Mouse (Mus musculus) hindbrain, embryonic 14.5 days (tissue): ENCODE results near the gene Olfr411. TPM values are rescaled to one million over a fixed set of nuclear protein-coding genes. Genes with fewer than 3 reads are reported as not detected.
A peak's percentile ranks its signal among the peaks of the same experiment; 100 is the strongest.

ENCODE experiments used
- ATAC-seq: fragments of 200-750 bp; cut with Nextera tagmentation; 2 replicates; pipeline ENCODE4 v1.8.0; 2017; ENCODE audit warnings: moderate number of reproducible peaks, mild to moderate bottlenecking, moderate TSS enrichment, moderate library complexity; ENCODE audit not compliant: low FRiP score
- DNase-seq: peaks from one replicate; pipeline ENCODE4 v3.0.0-alpha.2; 2015; ENCODE audit warnings: low spot score
- H3K27ac ChIP-seq: fragments of 300-500 bp; sonication (generic); 2 replicates; pipeline ENCODE4 v1.5.1; 2014; ENCODE audit warnings: mild to moderate bottlenecking, moderate library complexity
- H3K27me3 ChIP-seq: fragments of 300-500 bp; sonication (generic); 2 replicates; pipeline ENCODE4 v1.6.1; 2014; ENCODE audit warnings: mild to moderate bottlenecking, low read length, mixed read lengths; ENCODE audit not compliant: control insufficient read depth, insufficient read depth
- H3K36me3 ChIP-seq: fragments of 300-500 bp; sonication (generic); replicated peaks from 2 replicates; pipeline ENCODE4 v1.6.1; 2014; ENCODE audit not compliant: control insufficient read depth, insufficient read depth
- H3K4me1 ChIP-seq: fragments of 300-500 bp; sonication (generic); replicated peaks from 2 replicates; pipeline ENCODE4 v1.6.1; 2014; ENCODE audit warnings: antibody characterized with exemption, low read length, mixed read lengths; ENCODE audit not compliant: control insufficient read depth, insufficient read depth
- H3K4me2 ChIP-seq: fragments of 300-500 bp; sonication (generic); replicated peaks from 2 replicates; pipeline ENCODE4 v1.6.1; 2014; ENCODE audit warnings: mild to moderate bottlenecking, moderate library complexity
- H3K4me3 ChIP-seq: fragments of 300-500 bp; sonication (generic); replicated peaks from 2 replicates; pipeline ENCODE4 v1.5.1; 2014; ENCODE audit warnings: mild to moderate bottlenecking, low read length
- H3K9ac ChIP-seq: fragments of 300-500 bp; sonication (generic); 2 replicates; pipeline ENCODE4 v1.6.1; 2014
- H3K9me3 ChIP-seq: fragments of 300-500 bp; sonication (generic); 2 replicates; pipeline ENCODE4 v1.6.1; 2016; ENCODE audit warnings: low read length; ENCODE audit not compliant: control insufficient read depth
- WGBS: fragments of 180-500 bp; shearing (Covaris S2); extraction: QIAGEN DNeasy Blood & Tissue Kit; methylation state at CpG from one replicate; pipeline ENCODE4 v1.1.7; 2014; 5-methylcytosine and 5-hydroxymethylcytosine counted together
- polyA plus RNA-seq: library from polyadenylated mRNA; unstranded; fragments of >200 nt; fragmentation: Nextera tagmentation; extraction: Ambion mirVana; gene quantifications from 2 replicates; pipeline ENCODE4 v1.2.1, GENCODE M21; 2014

Olfr411 gene
- polyA plus RNA-seq = not detected in 2 replicates

DNA sequence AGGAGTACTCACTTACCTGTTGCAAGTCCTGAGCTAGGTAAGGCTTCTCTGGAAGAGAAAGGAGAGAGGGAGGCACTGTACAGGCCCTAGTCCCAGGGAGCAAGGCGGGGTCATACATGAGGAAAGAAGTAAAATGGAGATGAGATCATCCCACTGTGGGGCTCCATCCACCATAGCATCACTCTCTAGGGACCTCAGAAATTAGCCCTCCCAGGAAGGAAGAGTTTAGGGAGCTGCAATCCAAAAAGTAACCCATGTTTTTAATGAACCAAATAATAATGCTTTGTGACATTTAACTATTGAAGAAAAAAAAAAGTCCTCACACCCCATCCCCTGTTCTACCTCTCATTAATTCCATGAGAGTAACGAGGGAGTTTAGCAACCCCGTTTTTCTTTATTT lies at the start of gene Olfr411:
TSS of gene Olfr411 (minus strand) at position 101 of the 400 bp plus-strand sequence.
- no peaks in the 10 kb centered on the region for H3K36me3 ChIP-seq
- no peak within 1 kb of the TSS for H3K4me2 ChIP-seq
- WGBS = 93% methylated on average over 3 of the region's 3 CpGs
- H3K4me3 ChIP-seq = no peak within 1 kb of the TSS
- H3K9ac ChIP-seq = no peak within 1 kb of the TSS
- DNase-seq (no peak), ATAC-seq (no peak)
- H3K27ac ChIP-seq = no peak within 1 kb of the TSS
- H3K4me1 ChIP-seq = no peaks in the 10 kb centered on the region
- H3K9me3 ChIP-seq = peaks cover 6% of the 10 kb centered on the region; the same call in 1 of the 2 replicates
- H3K27me3 ChIP-seq = no peaks in the 10 kb centered on the region

GRCm38 (mm10) chr11:74402126-74402525 lies 49.7 kb upstream of the Olfr411 start:
- no peak overlapping the region for H3K9ac ChIP-seq
- H3K9me3 ChIP-seq = no peaks in the 10 kb centered on the region
- H3K4me2 ChIP-seq = no peak overlapping the region
- no peak overlapping the region for H3K4me3 ChIP-seq
- DNase-seq (peak; percentile 45), ATAC-seq (no peak)
- H3K27me3 ChIP-seq = no peaks in the 10 kb centered on the region
- H3K36me3 ChIP-seq = peaks cover 6% of the 10 kb centered on the region; the same call in 1 of the 2 replicates
- no peaks in the 10 kb centered on the region for H3K4me1 ChIP-seq
- no peak overlapping the region for H3K27ac ChIP-seq
- WGBS = 54% methylated on average over 2 of the region's 2 CpGs

- no peak for ATAC-seq
- no peaks in the 10 kb centered on the region for H3K9me3 ChIP-seq
- no peak overlapping the region for H3K4me3 ChIP-seq
- DNase-seq = no peak
- 86% methylated on average over 18 of the region's 18 CpGs for WGBS
- no peak overlapping the region for H3K27ac ChIP-seq
- H3K4me2 ChIP-seq = no peak overlapping the region
- 0 out of 2 replicates have a peak, but pooled peaks cover 4% of the 10 kb centered on the region for H3K36me3 ChIP-seq
- H3K27me3 ChIP-seq = no peaks in the 10 kb centered on the region
- no peak overlapping the region for H3K9ac ChIP-seq
- no peaks in the 10 kb centered on the region for H3K4me1 ChIP-seq
These were observed 43.1 kb upstream of the Olfr411 start for GRCm38 (mm10) chr11:74395583-74395982.

- 37% methylated on average over 5 of the region's 5 CpGs for WGBS
- no peak overlapping the region for H3K4me2 ChIP-seq
- H3K4me1 ChIP-seq = no peaks in the 10 kb centered on the region
- no peak overlapping the region for H3K9ac ChIP-seq
- H3K9me3 ChIP-seq = no peaks in the 10 kb centered on the region
- DNase-seq = no peak
- no peak overlapping the region for H3K4me3 ChIP-seq
- H3K27me3 ChIP-seq = no peaks in the 10 kb centered on the region
- H3K27ac ChIP-seq = no peak overlapping the region
- H3K36me3 ChIP-seq = peaks cover 12% of the 10 kb centered on the region; the same call in 1 of the 2 replicates
- ATAC-seq = peak; percentile 75; the same call in 1 of the 2 replicates
These were observed 41.0 kb upstream of the Olfr411 start for GRCm38 (mm10) chr11:74393489-74393888.

GRCm38 (mm10) chr11:74392903-74393302 lies 40.5 kb upstream of the Olfr411 start:
- Histone ChIP-seq H3K36me3 (peaks cover 16% of the 10 kb centered on the region; the same call in 1 of the 2 replicates), H3K9ac (no peak overlapping the region), H3K9me3 (no peaks in the 10 kb centered on the region), H3K27me3 (no peaks in the 10 kb centered on the region), H3K4me3 (no peak overlapping the region), H3K4me1 (no peaks in the 10 kb centered on the region), H3K4me2 (no peak overlapping the region), H3K27ac (no peak overlapping the region)
- no peak for ATAC-seq
- no peak for DNase-seq
- 77% methylated on average over 6 of the region's 6 CpGs for WGBS

- Histone ChIP-seq H3K4me2 (no peak overlapping the region), H3K9me3 (no peaks in the 10 kb centered on the region), H3K4me3 (no peak overlapping the region), H3K4me1 (no peaks in the 10 kb centered on the region), H3K27me3 (no peaks in the 10 kb centered on the region), H3K27ac (no peak overlapping the region), H3K9ac (no peak overlapping the region), H3K36me3 (peaks cover 20% of the 10 kb centered on the region; the same call in 1 of the 2 replicates)
- DNase-seq (no peak), ATAC-seq (no peak)
- 89% methylated on average over 11 of the region's 11 CpGs for WGBS
These were observed 39.4 kb upstream of the Olfr411 start for GRCm38 (mm10) chr11:74391899-74392298.

DNA sequence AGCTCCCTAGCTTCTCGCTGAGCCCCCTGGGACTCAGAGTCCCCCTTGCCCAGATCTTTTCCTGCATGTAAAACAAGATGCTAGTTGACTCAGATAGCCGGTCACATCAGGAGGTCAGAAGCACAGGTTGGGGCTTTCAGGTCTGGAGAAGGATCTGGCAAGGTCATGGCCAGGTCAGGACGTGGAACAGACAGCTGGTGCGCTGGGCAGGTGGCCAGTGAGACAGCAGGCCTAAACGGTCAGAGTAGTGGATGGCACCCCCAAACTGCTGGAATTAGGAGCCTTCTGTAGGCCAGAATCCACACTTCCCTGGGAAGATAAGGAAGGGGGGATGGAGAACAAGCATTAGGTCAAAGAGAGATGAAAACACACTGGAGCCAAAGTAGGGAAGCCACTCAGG lies 34.8 kb upstream of the Olfr411 start:
- Histone ChIP-seq H3K9me3 (no peaks in the 10 kb centered on the region), H3K27me3 (no peaks in the 10 kb centered on the region), H3K4me1 (no peaks in the 10 kb centered on the region), H3K9ac (no peak overlapping the region), H3K36me3 (peaks cover 29% of the 10 kb centered on the region; the same call in 1 of the 2 replicates), H3K4me3 (no peak overlapping the region), H3K4me2 (no peak overlapping the region), H3K27ac (no peak overlapping the region)
- no peak for ATAC-seq
- DNase-seq = no peak
- WGBS = 86% methylated on average over 5 of the region's 5 CpGs

DNA sequence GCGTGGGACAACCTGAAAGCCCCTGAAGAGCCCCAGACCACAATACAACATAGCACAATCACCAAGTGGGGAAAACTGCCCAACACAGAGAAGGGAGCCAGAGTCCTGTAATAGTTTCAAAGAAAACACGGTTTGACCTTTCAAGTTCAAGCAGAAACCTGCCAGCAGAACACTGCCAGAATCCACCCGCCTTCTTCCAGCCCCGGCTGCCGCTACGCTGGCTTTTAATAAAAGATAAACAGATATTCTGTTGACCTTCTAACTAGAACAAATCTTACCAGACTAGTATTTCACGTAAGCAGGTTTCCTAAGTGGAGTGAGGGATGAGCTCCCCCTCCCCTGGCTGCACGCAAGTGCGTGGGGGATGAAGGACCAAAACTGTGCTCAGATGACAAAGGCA lies 33.2 kb upstream of the Olfr411 start:
- Histone ChIP-seq H3K36me3 (peaks cover 25% of the 10 kb centered on the region; the same call in 1 of the 2 replicates), H3K4me3 (no peak overlapping the region), H3K27me3 (no peaks in the 10 kb centered on the region), H3K4me1 (no peaks in the 10 kb centered on the region), H3K4me2 (no peak overlapping the region), H3K9me3 (no peaks in the 10 kb centered on the region), H3K9ac (no peak overlapping the region), H3K27ac (no peak overlapping the region)
- DNase-seq = no peak
- 85% methylated on average over 9 of the region's 9 CpGs for WGBS
- no peak for ATAC-seq

DNA sequence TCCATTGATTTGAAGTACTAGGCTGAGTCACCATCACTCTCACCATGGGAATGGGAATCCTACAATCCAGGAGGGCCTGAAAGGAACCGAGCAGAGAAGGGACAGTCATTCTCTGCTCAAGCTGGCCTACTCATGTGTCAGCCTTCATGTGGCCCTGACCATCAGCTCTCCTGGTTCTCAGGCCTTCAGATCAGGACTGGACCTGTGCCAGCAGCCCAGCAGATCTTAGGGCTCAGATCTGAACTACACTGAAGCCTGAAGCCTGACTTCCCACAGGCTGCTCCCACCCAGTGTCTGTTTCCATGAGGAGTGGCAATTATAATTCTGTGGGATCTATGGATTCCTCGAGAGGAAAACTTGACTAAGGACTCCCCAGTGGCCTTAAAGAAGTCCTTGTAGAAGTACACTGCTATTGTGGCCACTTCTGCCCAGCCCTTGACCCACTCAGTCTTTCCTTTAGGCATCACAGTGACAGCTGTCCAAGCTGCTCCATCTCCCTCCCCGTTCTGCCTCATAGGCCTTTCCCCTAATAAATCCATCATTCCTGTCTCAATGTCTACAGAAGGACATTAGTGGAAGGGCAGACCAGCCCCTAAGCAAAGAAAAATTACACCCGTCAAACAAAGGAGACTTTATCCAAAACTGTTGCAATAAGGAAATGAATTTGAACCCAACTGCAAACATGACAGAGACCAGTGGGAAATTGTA lies 26.9 kb upstream of the Olfr411 start:
- no peaks in the 10 kb centered on the region for H3K36me3 ChIP-seq
- 72% methylated on average over 4 of the region's 4 CpGs for WGBS
- H3K9ac ChIP-seq = no peak overlapping the region
- ATAC-seq (no peak), DNase-seq (no peak)
- no peaks in the 10 kb centered on the region for H3K9me3 ChIP-seq
- no peak overlapping the region for H3K4me2 ChIP-seq
- H3K4me1 ChIP-seq = no peaks in the 10 kb centered on the region
- no peak overlapping the region for H3K27ac ChIP-seq
- no peak overlapping the region for H3K4me3 ChIP-seq
- no peaks in the 10 kb centered on the region for H3K27me3 ChIP-seq
